24 mouse cellular contexts compared by ENCODE assay signal in the genomic region with DNA sequence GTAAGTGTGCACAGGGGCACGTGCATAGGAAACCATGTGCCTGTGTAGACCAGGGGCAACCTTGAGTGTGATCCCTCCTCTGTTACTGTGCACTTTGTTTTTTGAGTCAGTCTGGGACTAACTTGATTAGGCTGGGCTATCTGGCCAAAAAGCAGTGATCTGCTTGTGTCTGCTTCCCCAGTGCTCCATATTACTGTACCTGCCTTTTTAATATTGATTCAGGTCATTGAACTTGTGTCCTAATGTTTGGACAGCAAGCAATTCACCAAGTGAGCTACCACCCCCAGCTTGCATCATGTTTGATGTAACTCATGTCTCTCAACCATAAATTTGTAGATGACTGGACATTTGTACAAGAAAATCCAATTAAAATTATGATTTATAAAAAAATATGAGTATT.
DNase-seq lines count a peak whose midpoint lies in the region; ATAC-seq and TF ChIP-seq lines count a peak whose summit lies in the region.
"Had no signal": no experiment of that assay in that cellular context is flagged by ENCODE, and none has a peak within 500 bp of the region (broad histone marks: within the 10 kb centered on the region; RNA-seq: fewer than 3 reads in every experiment).

No protein-coding gene starts in this region.

- H3K4me3 ChIP-seq in intestine, embryonic 14.5 days (ENCODE audit: low read depth, low read length): no peak overlapping the region
- H3K4me3 ChIP-seq in intestine, embryonic 16.5 days (ENCODE audit: low read length): no peak overlapping the region
- no peak overlapping the region for H3K4me3 ChIP-seq in liver, embryonic 13.5 days (replicated peaks)
- no peak overlapping the region for H3K4me3 ChIP-seq in liver, embryonic 11.5 days (ENCODE audit: low read depth, low read length)
- H3K4me3 ChIP-seq in liver, embryonic 15.5 days (replicated peaks): no peak overlapping the region
- H3K4me3 ChIP-seq in liver, embryonic 16.5 days (ENCODE audit: low read depth, low read length): no peak overlapping the region
- H3K4me3 ChIP-seq in left cerebral cortex, adult 2 months: no peak overlapping the region
- no peak overlapping the region for H3K4me3 ChIP-seq in hindbrain, embryonic 11.5 days (ENCODE audit: low read depth, low read length)
- H3K4me3 ChIP-seq: embryonic facial prominence, embryonic 13.5 days; embryonic facial prominence, embryonic 15.5 days; erythroblast, embryonic 14.5 days; forebrain, embryonic 10.5 days; forebrain, embryonic 12.5 days had no signal

- H3K4me2 ChIP-seq in intestine, embryonic 14.5 days (ENCODE audit: low read length): no peak overlapping the region
- no peak overlapping the region for H3K4me2 ChIP-seq in intestine, embryonic 16.5 days (ENCODE audit: low read depth, low read length)
- H3K4me2 ChIP-seq in liver, embryonic 13.5 days: no peak overlapping the region
- no peak overlapping the region for H3K4me2 ChIP-seq in liver, embryonic 11.5 days
- no peak overlapping the region for H3K4me2 ChIP-seq in liver, embryonic 15.5 days
- H3K4me2 ChIP-seq in liver, embryonic 16.5 days (ENCODE audit: low read depth, low read length): no peak overlapping the region
- no peak overlapping the region for H3K4me2 ChIP-seq in hindbrain, embryonic 11.5 days (replicated peaks; ENCODE audit: low read depth, low read length)
- H3K4me2 ChIP-seq: embryonic facial prominence, embryonic 13.5 days; embryonic facial prominence, embryonic 15.5 days; forebrain, embryonic 12.5 days had no signal

- H3K9me3 ChIP-seq in intestine, embryonic 14.5 days (ENCODE audit: control insufficient read depth, low read length): no peaks in the 10 kb centered on the region
- no peaks in the 10 kb centered on the region for H3K9me3 ChIP-seq in intestine, embryonic 16.5 days (ENCODE audit: control insufficient read depth, low read length)
- H3K9me3 ChIP-seq in liver, embryonic 13.5 days (replicated peaks): no peaks in the 10 kb centered on the region
- no peaks in the 10 kb centered on the region for H3K9me3 ChIP-seq in liver, embryonic 11.5 days (ENCODE audit: control insufficient read depth, low read length)
- no peaks in the 10 kb centered on the region for H3K9me3 ChIP-seq in liver, embryonic 15.5 days (replicated peaks)
- no peaks in the 10 kb centered on the region for H3K9me3 ChIP-seq in liver, embryonic 16.5 days (replicated peaks; ENCODE audit: control insufficient read depth, low read length)
- H3K9me3 ChIP-seq in hindbrain, embryonic 11.5 days (ENCODE audit: control insufficient read depth, low read length): no peaks in the 10 kb centered on the region
- H3K9me3 ChIP-seq: embryonic facial prominence, embryonic 13.5 days; embryonic facial prominence, embryonic 15.5 days; forebrain, embryonic 10.5 days; forebrain, embryonic 12.5 days had no signal

- 85% methylated on average over 1 of the region's 1 CpGs for WGBS in intestine, embryonic 14.5 days
- 95% methylated on average over 1 of the region's 1 CpGs for WGBS in intestine, embryonic 16.5 days
- 42% methylated on average over 1 of the region's 1 CpGs for WGBS in liver, embryonic 13.5 days (ENCODE audit: insufficient replicate concordance)
- 83% methylated on average over 1 of the region's 1 CpGs for WGBS in liver, embryonic 11.5 days
- 58% methylated on average over 1 of the region's 1 CpGs for WGBS in liver, embryonic 15.5 days (ENCODE audit: insufficient replicate concordance)
- WGBS in liver, embryonic 16.5 days (ENCODE audit: insufficient replicate concordance): 42% methylated on average over 1 of the region's 1 CpGs
- WGBS in hindbrain, embryonic 11.5 days: 93% methylated on average over 1 of the region's 1 CpGs

- H3K36me3 ChIP-seq in intestine, embryonic 14.5 days (ENCODE audit: control insufficient read depth, insufficient read depth, low read length): no peaks in the 10 kb centered on the region
- no peaks in the 10 kb centered on the region for H3K36me3 ChIP-seq in intestine, embryonic 16.5 days (ENCODE audit: control insufficient read depth, insufficient read depth, low read length)
- H3K36me3 ChIP-seq in liver, embryonic 13.5 days: no peaks in the 10 kb centered on the region
- no peaks in the 10 kb centered on the region for H3K36me3 ChIP-seq in liver, embryonic 11.5 days (ENCODE audit: control insufficient read depth, insufficient read depth, low read length)
- no peaks in the 10 kb centered on the region for H3K36me3 ChIP-seq in liver, embryonic 15.5 days (replicated peaks)
- H3K36me3 ChIP-seq in liver, embryonic 16.5 days (ENCODE audit: control insufficient read depth, insufficient read depth): no peaks in the 10 kb centered on the region
- H3K36me3 ChIP-seq in hindbrain, embryonic 11.5 days (ENCODE audit: control insufficient read depth, insufficient read depth, low read length): no peaks in the 10 kb centered on the region
- H3K36me3 ChIP-seq: embryonic facial prominence, embryonic 13.5 days; embryonic facial prominence, embryonic 15.5 days; forebrain, embryonic 10.5 days; forebrain, embryonic 12.5 days had no signal

- intact Hi-C loops in left cerebral cortex, adult 2 months (cut with DNase I): no loop called here

- no peak for ATAC-seq in intestine, embryonic 14.5 days (replicated peaks; ENCODE audit: low FRiP score, low TSS enrichment, low read depth)
- no peak for ATAC-seq in intestine, embryonic 16.5 days
- peak; percentile 45; the same call in 1 of the 2 replicates for ATAC-seq in liver, embryonic 13.5 days (ENCODE audit: low read depth)
- no peak for ATAC-seq in liver, embryonic 11.5 days (replicated peaks; ENCODE audit: low FRiP score)
- peak; percentile 59; the same call in 1 of the 2 replicates for ATAC-seq in liver, embryonic 15.5 days (ENCODE audit: insufficient read depth)
- peak; percentile 76 for ATAC-seq in liver, embryonic 16.5 days (ENCODE audit: low read depth)
- no peak for ATAC-seq in hindbrain, embryonic 11.5 days (ENCODE audit: low FRiP score)
- ATAC-seq: forebrain, embryonic 14.5 days had no signal

- DNase-seq in intestine, embryonic 14.5 days (ENCODE audit: low spot score): peak; percentile 43
- DNase-seq in liver, embryonic 13.5 days: no peak
- no peak for DNase-seq in liver, embryonic 11.5 days (ENCODE audit: low spot score)
- no peak for DNase-seq in left cerebral cortex, adult 2 months (ENCODE audit: extremely low spot score in 1 of 2, low spot score in 2 of 2)
- DNase-seq in hindbrain, embryonic 11.5 days (ENCODE audit: low spot score): no peak
- DNase-seq: adrenal gland, adult 2 months; adrenal gland, postnatal 10 days; adrenal gland, postnatal 25 days; cerebellum, adult 11 months; cerebellum, adult 18-20 months; cerebellum, adult 8-10 months; cerebellum, adult 9-11 months; cerebellum, postnatal 14 days; cerebellum, postnatal 36 days; embryo, embryonic 11 days had no signal

- no peaks in the 10 kb centered on the region for H3K27me3 ChIP-seq in intestine, embryonic 14.5 days (replicated peaks; ENCODE audit: control insufficient read depth, insufficient read depth, low read length)
- no peaks in the 10 kb centered on the region for H3K27me3 ChIP-seq in intestine, embryonic 16.5 days (replicated peaks; ENCODE audit: control insufficient read depth, insufficient read depth, low read length)
- no peaks in the 10 kb centered on the region for H3K27me3 ChIP-seq in liver, embryonic 13.5 days
- H3K27me3 ChIP-seq in liver, embryonic 11.5 days (replicated peaks; ENCODE audit: control insufficient read depth, insufficient read depth, low read length): no peaks in the 10 kb centered on the region
- H3K27me3 ChIP-seq in liver, embryonic 15.5 days: no peaks in the 10 kb centered on the region
- no peaks in the 10 kb centered on the region for H3K27me3 ChIP-seq in liver, embryonic 16.5 days (ENCODE audit: control insufficient read depth, insufficient read depth, low read depth, low read length)
- no peaks in the 10 kb centered on the region for H3K27me3 ChIP-seq in hindbrain, embryonic 11.5 days (ENCODE audit: control insufficient read depth, insufficient read depth, low read length)
- H3K27me3 ChIP-seq: embryonic facial prominence, embryonic 13.5 days; embryonic facial prominence, embryonic 15.5 days; forebrain, embryonic 12.5 days had no signal

- H3K27ac ChIP-seq in intestine, embryonic 14.5 days (ENCODE audit: low read depth): no peak overlapping the region
- H3K27ac ChIP-seq in intestine, embryonic 16.5 days (ENCODE audit: low read length): no peak overlapping the region
- no peak overlapping the region for H3K27ac ChIP-seq in liver, embryonic 13.5 days
- no peak overlapping the region for H3K27ac ChIP-seq in liver, embryonic 11.5 days (ENCODE audit: low read depth, low read length)
- no peak overlapping the region for H3K27ac ChIP-seq in liver, embryonic 15.5 days (replicated peaks)
- peak overlapping the region; percentile 56; the same call in 1 of the 2 replicates for H3K27ac ChIP-seq in liver, embryonic 16.5 days (ENCODE audit: low read length)
- no peak overlapping the region for H3K27ac ChIP-seq in left cerebral cortex, adult 2 months
- no peak overlapping the region for H3K27ac ChIP-seq in hindbrain, embryonic 11.5 days (ENCODE audit: low read depth, low read length)
- H3K27ac ChIP-seq: embryonic facial prominence, embryonic 13.5 days; embryonic facial prominence, embryonic 15.5 days; forebrain, embryonic 10.5 days; forebrain, embryonic 12.5 days had no signal

- H3K4me1 ChIP-seq in intestine, embryonic 14.5 days (replicated peaks; ENCODE audit: control insufficient read depth, insufficient read depth, low read length): peaks cover 18% of the 10 kb centered on the region
- H3K4me1 ChIP-seq in intestine, embryonic 16.5 days (ENCODE audit: control insufficient read depth, insufficient read depth, low read length): peaks cover 4% of the 10 kb centered on the region; the same call in 1 of the 2 replicates
- no peaks in the 10 kb centered on the region for H3K4me1 ChIP-seq in liver, embryonic 13.5 days (replicated peaks)
- no peaks in the 10 kb centered on the region for H3K4me1 ChIP-seq in liver, embryonic 11.5 days (replicated peaks; ENCODE audit: control insufficient read depth, insufficient read depth, low read length)
- no peaks in the 10 kb centered on the region for H3K4me1 ChIP-seq in liver, embryonic 15.5 days (replicated peaks)
- no peaks in the 10 kb centered on the region; the same call in 1 of the 2 replicates for H3K4me1 ChIP-seq in liver, embryonic 16.5 days (ENCODE audit: control insufficient read depth, low read depth, low read length)
- H3K4me1 ChIP-seq in hindbrain, embryonic 11.5 days (replicated peaks; ENCODE audit: control insufficient read depth, insufficient read depth, low read length): no peaks in the 10 kb centered on the region
- H3K4me1 ChIP-seq: embryonic facial prominence, embryonic 15.5 days; forebrain, embryonic 12.5 days had no signal

- no peak overlapping the region for H3K9ac ChIP-seq in intestine, embryonic 14.5 days (ENCODE audit: low read length)
- H3K9ac ChIP-seq in intestine, embryonic 16.5 days (ENCODE audit: low read depth, low read length): no peak overlapping the region
- no peak overlapping the region for H3K9ac ChIP-seq in liver, embryonic 13.5 days
- no peak overlapping the region for H3K9ac ChIP-seq in liver, embryonic 11.5 days (ENCODE audit: low read depth, low read length)
- no peak overlapping the region for H3K9ac ChIP-seq in liver, embryonic 15.5 days
- H3K9ac ChIP-seq in liver, embryonic 16.5 days (ENCODE audit: low read depth, low read length): no peak overlapping the region
- no peak overlapping the region for H3K9ac ChIP-seq in hindbrain, embryonic 11.5 days (ENCODE audit: low read depth, low read length)
- H3K9ac ChIP-seq: embryonic facial prominence, embryonic 13.5 days; embryonic facial prominence, embryonic 15.5 days; forebrain, embryonic 12.5 days had no signal

- no peak for TF ChIP-seq CTCF in left cerebral cortex, adult 2 months (IDR thresholded peaks at IDR 0.05)

Comparison
In these comparisons a context has a peak if more than half of its experiments do, and no peak if none do; other contexts are left out.
1. ATAC-seq: peak in liver, embryonic 13.5 days (single experiment), liver, embryonic 15.5 days (single experiment) and liver, embryonic 16.5 days (single experiment); none in intestine, embryonic 14.5 days (single experiment), intestine, embryonic 16.5 days (single experiment), liver, embryonic 11.5 days (single experiment) and hindbrain, embryonic 11.5 days (single experiment).